Mouse (Mus musculus): Measurements from ENCODE around the gene Hoxd11. TPM values are rescaled to one million over a fixed set of nuclear protein-coding genes. Genes with fewer than 3 reads are reported as not detected.

Hoxd11 gene
- polyA plus RNA-seq, 1 experiment from 2014 or later, result not detected

- Histone ChIP-seq H3K9me3 (ENCODE audit: low read length) (no peaks in the 10 kb centered on the region), H3K4me3 (ENCODE audit: low read depth, low read length) (no peak overlapping the region), H3K4me1 (ENCODE audit: insufficient read depth, low read depth, low read length) (no peaks in the 10 kb centered on the region), H3K9ac (replicated peaks; ENCODE audit: low read depth) (no peak overlapping the region), H3K27ac (ENCODE audit: low read length) (no peak overlapping the region), H3K36me3 (ENCODE audit: insufficient read depth, low read length) (no peaks in the 10 kb centered on the region), H3K4me2 (replicated peaks; ENCODE audit: low read depth, low read length) (no peak overlapping the region), H3K27me3 (replicated peaks; ENCODE audit: insufficient read depth, low read length) (peaks cover 81% of the 10 kb centered on the region)
- DNase-seq (ENCODE audit: low spot score), result no peak
- TF ChIP-seq CTCF (IDR thresholded peaks at IDR 0.05), result no peak
- no peak for TF ChIP-seq EP300 (IDR thresholded peaks at IDR 0.05)
- no peak for ATAC-seq
- WGBS, result 19% methylated on average over 2 of the region's 2 CpGs
Observed at GRCm38 (mm10) chr2:74720384-74720783, 41.0 kb downstream of the Hoxd11 start.

- peaks cover 81% of the 10 kb centered on the region for H3K27me3 ChIP-seq (replicated peaks; ENCODE audit: insufficient read depth, low read length)
Observed at GRCm38 (mm10) chr2:74720955-74721491, 41.7 kb downstream of the Hoxd11 start.

GRCm38 (mm10) chr2:74721882-74722281 is 42.5 kb downstream of the Hoxd11 start:
- no peak for ATAC-seq
- H3K27ac ChIP-seq (ENCODE audit: low read length), result no peak overlapping the region

More at GRCm38 (mm10) chr2:74720955-74721491, 41.7 kb downstream of the Hoxd11 start:
- Histone ChIP-seq H3K4me1 (ENCODE audit: insufficient read depth, low read depth, low read length) (no peaks in the 10 kb centered on the region), H3K4me2 (replicated peaks; ENCODE audit: low read depth, low read length) (no peak overlapping the region), H3K4me3 (ENCODE audit: low read depth, low read length) (no peak overlapping the region), H3K27ac (ENCODE audit: low read length) (no peak overlapping the region), H3K9me3 (ENCODE audit: low read length) (no peaks in the 10 kb centered on the region), H3K36me3 (ENCODE audit: insufficient read depth, low read length) (no peaks in the 10 kb centered on the region), H3K9ac (replicated peaks; ENCODE audit: low read depth) (no peak overlapping the region)
- WGBS, result 13% methylated on average over 5 of the region's 5 CpGs
- TF ChIP-seq CTCF (IDR thresholded peaks at IDR 0.05) (no peak), EP300 (IDR thresholded peaks at IDR 0.05) (no peak)
- ATAC-seq (no peak), DNase-seq (ENCODE audit: low spot score) (no peak)

GRCm38 (mm10) chr2:74722949-74723348 is 43.6 kb downstream of the Hoxd11 start:
- Histone ChIP-seq H3K36me3 (ENCODE audit: insufficient read depth, low read length) (no peaks in the 10 kb centered on the region), H3K27me3 (replicated peaks; ENCODE audit: insufficient read depth, low read length) (peaks cover 87% of the 10 kb centered on the region), H3K9ac (replicated peaks; ENCODE audit: low read depth) (no peak overlapping the region), H3K4me3 (ENCODE audit: low read depth, low read length) (no peak overlapping the region), H3K27ac (ENCODE audit: low read length) (no peak overlapping the region), H3K4me2 (replicated peaks; ENCODE audit: low read depth, low read length) (no peak overlapping the region), H3K4me1 (ENCODE audit: insufficient read depth, low read depth, low read length) (0 out of 2 replicates have a peak, but pooled peaks cover 3% of the 10 kb centered on the region), H3K9me3 (ENCODE audit: low read length) (no peaks in the 10 kb centered on the region)
- no peak for DNase-seq (ENCODE audit: low spot score)
- WGBS, result 15% methylated on average over 8 of the region's 8 CpGs
- no peak for ATAC-seq
- no peak for TF ChIP-seq EP300 (IDR thresholded peaks at IDR 0.05)
- TF ChIP-seq CTCF (IDR thresholded peaks at IDR 0.05), result no peak

More at GRCm38 (mm10) chr2:74721882-74722281, 42.5 kb downstream of the Hoxd11 start:
- TF ChIP-seq EP300 (IDR thresholded peaks at IDR 0.05) (no peak), CTCF (IDR thresholded peaks at IDR 0.05) (no peak)
- Histone ChIP-seq H3K4me1 (ENCODE audit: insufficient read depth, low read depth, low read length) (no peaks in the 10 kb centered on the region), H3K9ac (replicated peaks; ENCODE audit: low read depth) (no peak overlapping the region), H3K4me3 (ENCODE audit: low read depth, low read length) (no peak overlapping the region), H3K27me3 (replicated peaks; ENCODE audit: insufficient read depth, low read length) (peaks cover 85% of the 10 kb centered on the region), H3K9me3 (ENCODE audit: low read length) (no peaks in the 10 kb centered on the region), H3K4me2 (replicated peaks; ENCODE audit: low read depth, low read length) (no peak overlapping the region), H3K36me3 (ENCODE audit: insufficient read depth, low read length) (no peaks in the 10 kb centered on the region)
- no peak for DNase-seq (ENCODE audit: low spot score)
- 13% methylated on average over 6 of the region's 6 CpGs for WGBS

GRCm38 (mm10) chr2:74724244-74725015 is 45.1 kb downstream of the Hoxd11 start:
- H3K27me3 ChIP-seq (replicated peaks; ENCODE audit: insufficient read depth, low read length), result peaks cover 92% of the 10 kb centered on the region

GRCm38 (mm10) chr2:74725171-74725570 is 45.8 kb downstream of the Hoxd11 start:
- H3K36me3 ChIP-seq (ENCODE audit: insufficient read depth, low read length), result no peaks in the 10 kb centered on the region
- peaks cover 90% of the 10 kb centered on the region for H3K27me3 ChIP-seq (replicated peaks; ENCODE audit: insufficient read depth, low read length)

More at GRCm38 (mm10) chr2:74724244-74725015, 45.1 kb downstream of the Hoxd11 start:
- Histone ChIP-seq H3K36me3 (ENCODE audit: insufficient read depth, low read length) (no peaks in the 10 kb centered on the region), H3K4me2 (replicated peaks; ENCODE audit: low read depth, low read length) (no peak overlapping the region), H3K4me3 (ENCODE audit: low read depth, low read length) (no peak overlapping the region), H3K27ac (ENCODE audit: low read length) (no peak overlapping the region), H3K9me3 (ENCODE audit: low read length) (no peaks in the 10 kb centered on the region), H3K9ac (replicated peaks; ENCODE audit: low read depth) (no peak overlapping the region), H3K4me1 (ENCODE audit: insufficient read depth, low read depth, low read length) (0 out of 2 replicates have a peak, but pooled peaks cover 3% of the 10 kb centered on the region)
- ATAC-seq, result no peak
- no peak for TF ChIP-seq CTCF (IDR thresholded peaks at IDR 0.05)
- no peak for TF ChIP-seq EP300 (IDR thresholded peaks at IDR 0.05)
- no peak for DNase-seq (ENCODE audit: low spot score)
- WGBS, result 24% methylated on average over 7 of the region's 7 CpGs

More at GRCm38 (mm10) chr2:74725171-74725570, 45.8 kb downstream of the Hoxd11 start:
- Histone ChIP-seq H3K9ac (replicated peaks; ENCODE audit: low read depth) (no peak overlapping the region), H3K4me1 (ENCODE audit: insufficient read depth, low read depth, low read length) (0 out of 2 replicates have a peak, but pooled peaks cover 3% of the 10 kb centered on the region), H3K27ac (ENCODE audit: low read length) (no peak overlapping the region), H3K4me3 (ENCODE audit: low read depth, low read length) (no peak overlapping the region), H3K9me3 (ENCODE audit: low read length) (no peaks in the 10 kb centered on the region), H3K4me2 (replicated peaks; ENCODE audit: low read depth, low read length) (no peak overlapping the region)
- no peak for TF ChIP-seq CTCF (IDR thresholded peaks at IDR 0.05)
- TF ChIP-seq EP300 (IDR thresholded peaks at IDR 0.05), result no peak
- WGBS, result 10% methylated on average over 17 of the region's 17 CpGs
- DNase-seq (ENCODE audit: low spot score), result no peak
- ATAC-seq, result no peak
